Mouse (Mus musculus) erythroblast, embryonic 14.5 days (primary cell): ENCODE data around the gene Fbxl18. TPM values are rescaled to one million over a fixed set of nuclear protein-coding genes. Genes with fewer than 3 reads are reported as not detected.

Experiments used
- H3K27me3 ChIP-seq: 2 replicates; pipeline ENCODE4 v1.6.1; 2012; ENCODE audit warnings: inconsistent platforms; ENCODE audit not compliant: control insufficient read depth
- H3K36me3 ChIP-seq: 2 replicates; pipeline ENCODE4 v1.6.1; 2012; ENCODE audit warnings: mild to moderate bottlenecking, inconsistent platforms; ENCODE audit not compliant: control insufficient read depth
- H3K4me1 ChIP-seq: 2 replicates; pipeline ENCODE4 v1.6.1; 2012; ENCODE audit warnings: inconsistent platforms; ENCODE audit not compliant: control insufficient read depth
- H3K4me3 ChIP-seq: replicated peaks from 2 replicates; pipeline ENCODE3; 2012; ENCODE audit warnings: moderate library complexity, mild to moderate bottlenecking, inconsistent platforms
- H3K9me3 ChIP-seq: 2 replicates; pipeline ENCODE4 v1.6.1; 2012; ENCODE audit warnings: low read length, inconsistent platforms, mixed read lengths; ENCODE audit not compliant: control insufficient read depth
- GATA1 ChIP-seq: IDR thresholded peaks from 2 replicates; pipeline ENCODE4 v1.6.1; 2012; ENCODE audit warnings: low read length, inconsistent platforms, mixed read lengths
- TAL1 ChIP-seq: IDR thresholded peaks from 3 replicates; pipeline ENCODE4 v1.6.1; 2012; ENCODE audit warnings: low read length, inconsistent platforms, mixed read lengths
- polyA plus RNA-seq: library from polyadenylated mRNA; stranded (reverse); fragments of >175 nt; gene quantifications from 2 replicates; pipeline ENCODE4 v1.2.3, GENCODE M21; 2012

Gene Fbxl18
- polyA plus RNA-seq, 1 experiment, result 0.34 TPM

GRCm38 (mm10) chr5:142871765-142872164, 23.5 kb downstream of the Fbxl18 start:
- peaks cover 46% of the 10 kb centered on the region for H3K36me3 ChIP-seq

GRCm38 (mm10) chr5:142869463-142869862, 25.8 kb downstream of the Fbxl18 start:
- no peaks in the 10 kb centered on the region for H3K27me3 ChIP-seq
- H3K4me1 ChIP-seq, result peaks cover 3% of the 10 kb centered on the region
- H3K9me3 ChIP-seq, result no peaks in the 10 kb centered on the region; the same call in 1 of the 2 replicates
- H3K36me3 ChIP-seq, result peaks cover 27% of the 10 kb centered on the region
- TF ChIP-seq TAL1 (no peak), GATA1 (no peak)
- H3K4me3 ChIP-seq, result no peak overlapping the region

More at GRCm38 (mm10) chr5:142871765-142872164, 23.5 kb downstream of the Fbxl18 start:
- Histone ChIP-seq H3K9me3 (no peaks in the 10 kb centered on the region; the same call in 1 of the 2 replicates), H3K4me1 (peaks cover 3% of the 10 kb centered on the region), H3K27me3 (no peaks in the 10 kb centered on the region), H3K4me3 (no peak overlapping the region)
- TF ChIP-seq GATA1, result no peak
- no peak for TF ChIP-seq TAL1

- H3K4me3 ChIP-seq, result no peak overlapping the region
- H3K4me1 ChIP-seq, result peaks cover 25% of the 10 kb centered on the region
- peaks cover 13% of the 10 kb centered on the region for H3K9me3 ChIP-seq
- no peaks in the 10 kb centered on the region for H3K36me3 ChIP-seq
- peaks cover 10% of the 10 kb centered on the region for H3K27me3 ChIP-seq
- no peak for TF ChIP-seq TAL1
- TF ChIP-seq GATA1, result no peak
Measured at GRCm38 (mm10) chr5:142857763-142858229, 37.4 kb downstream of the Fbxl18 start.

GRCm38 (mm10) chr5:142856408-142856807, 38.8 kb downstream of the Fbxl18 start:
- Histone ChIP-seq H3K4me3 (no peak overlapping the region), H3K36me3 (no peaks in the 10 kb centered on the region), H3K4me1 (peaks cover 26% of the 10 kb centered on the region), H3K9me3 (peaks cover 13% of the 10 kb centered on the region), H3K27me3 (peaks cover 10% of the 10 kb centered on the region)
- no peak for TF ChIP-seq GATA1
- no peak for TF ChIP-seq TAL1

GRCm38 (mm10) chr5:142854877-142855276, 40.3 kb downstream of the Fbxl18 start:
- no peak overlapping the region for H3K4me3 ChIP-seq
- peaks cover 26% of the 10 kb centered on the region for H3K4me1 ChIP-seq
- peaks cover 13% of the 10 kb centered on the region for H3K9me3 ChIP-seq
- H3K36me3 ChIP-seq, result no peaks in the 10 kb centered on the region
- TF ChIP-seq TAL1, result no peak
- no peak for TF ChIP-seq GATA1
- peaks cover 10% of the 10 kb centered on the region for H3K27me3 ChIP-seq

- TF ChIP-seq TAL1, result no peak
- TF ChIP-seq GATA1, result no peak
- peaks cover 13% of the 10 kb centered on the region for H3K9me3 ChIP-seq
- peaks cover 26% of the 10 kb centered on the region for H3K4me1 ChIP-seq
- H3K4me3 ChIP-seq, result no peak overlapping the region
- H3K36me3 ChIP-seq, result no peaks in the 10 kb centered on the region
- peaks cover 10% of the 10 kb centered on the region for H3K27me3 ChIP-seq
Measured at GRCm38 (mm10) chr5:142853585-142853984, 41.6 kb downstream of the Fbxl18 start.

- TF ChIP-seq TAL1 (no peak), GATA1 (no peak)
- H3K9me3 ChIP-seq, result peaks cover 12% of the 10 kb centered on the region
- H3K27me3 ChIP-seq, result no peaks in the 10 kb centered on the region; the same call in 1 of the 2 replicates
- no peak overlapping the region for H3K4me3 ChIP-seq
- H3K4me1 ChIP-seq, result peaks cover 19% of the 10 kb centered on the region
- no peaks in the 10 kb centered on the region for H3K36me3 ChIP-seq
Measured at GRCm38 (mm10) chr5:142851681-142852049, 43.6 kb downstream of the Fbxl18 start.

GRCm38 (mm10) chr5:142850916-142851680, 44.1 kb downstream of the Fbxl18 start:
- H3K9me3 ChIP-seq, result peaks cover 7% of the 10 kb centered on the region; the same call in 1 of the 2 replicates
- peaks cover 19% of the 10 kb centered on the region for H3K4me1 ChIP-seq
- no peak overlapping the region for H3K4me3 ChIP-seq
- TF ChIP-seq GATA1, result no peak
- no peak for TF ChIP-seq TAL1
- no peaks in the 10 kb centered on the region for H3K36me3 ChIP-seq
- no peaks in the 10 kb centered on the region for H3K27me3 ChIP-seq

- no peaks in the 10 kb centered on the region for H3K36me3 ChIP-seq
- no peaks in the 10 kb centered on the region for H3K27me3 ChIP-seq
- no peak overlapping the region for H3K4me3 ChIP-seq
- TF ChIP-seq TAL1, result no peak
- TF ChIP-seq GATA1, result no peak
- H3K4me1 ChIP-seq, result peaks cover 19% of the 10 kb centered on the region
- peaks cover 7% of the 10 kb centered on the region; the same call in 1 of the 2 replicates for H3K9me3 ChIP-seq
Measured at GRCm38 (mm10) chr5:142850476-142850875, 44.7 kb downstream of the Fbxl18 start.

GRCm38 (mm10) chr5:142848911-142849310, 46.3 kb downstream of the Fbxl18 start:
- no peaks in the 10 kb centered on the region for H3K36me3 ChIP-seq
- no peak overlapping the region for H3K4me3 ChIP-seq
- peaks cover 9% of the 10 kb centered on the region for H3K4me1 ChIP-seq
- H3K9me3 ChIP-seq, result no peaks in the 10 kb centered on the region
- TF ChIP-seq TAL1, result no peak
- TF ChIP-seq GATA1, result no peak
- no peaks in the 10 kb centered on the region for H3K27me3 ChIP-seq
